Mouse (Mus musculus) layer of hippocampus, adult 18-20 months (tissue): Measurements from ENCODE around the gene Adgrg5. TPM values are rescaled to one million over a fixed set of nuclear protein-coding genes. Genes with fewer than 3 reads are reported as not detected.

Experiments used
- DNase-seq, 2 experiments: peaks; one replicate each; pipeline ENCODE4 v3.0.0; 2022; ENCODE audit warnings: low spot score in 2 of 2
- total RNA-seq, 2 experiments: library from RNA; stranded (reverse); gene quantifications; 2 replicates each; pipeline ENCODE4 v1.2.3; 2021

Gene Adgrg5
- total RNA-seq, 2 experiments from 2014 or later: 0.10 TPM; not detected in 1

DNA sequence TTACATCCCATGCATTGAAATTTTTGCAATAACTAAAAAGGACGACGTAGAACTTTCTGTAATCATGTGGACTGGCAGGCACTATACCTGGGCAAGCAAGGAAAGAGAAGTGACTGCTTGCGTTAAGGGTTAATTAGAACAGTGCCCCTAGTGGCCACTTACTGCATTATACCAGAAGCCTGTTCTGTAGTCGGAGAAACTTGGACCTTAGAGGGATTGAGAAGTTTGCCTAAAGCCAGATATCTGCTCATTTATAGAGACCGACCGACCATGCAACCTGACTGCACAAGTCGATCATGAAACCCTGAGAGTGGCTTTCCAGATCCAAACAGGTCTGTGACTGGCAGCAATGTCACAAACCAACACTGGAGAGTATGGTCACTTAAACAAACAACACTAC, 43.1 kb downstream of the Adgrg5 start:
- peak in 1 of 2 experiments; percentile 58 for DNase-seq

DNA sequence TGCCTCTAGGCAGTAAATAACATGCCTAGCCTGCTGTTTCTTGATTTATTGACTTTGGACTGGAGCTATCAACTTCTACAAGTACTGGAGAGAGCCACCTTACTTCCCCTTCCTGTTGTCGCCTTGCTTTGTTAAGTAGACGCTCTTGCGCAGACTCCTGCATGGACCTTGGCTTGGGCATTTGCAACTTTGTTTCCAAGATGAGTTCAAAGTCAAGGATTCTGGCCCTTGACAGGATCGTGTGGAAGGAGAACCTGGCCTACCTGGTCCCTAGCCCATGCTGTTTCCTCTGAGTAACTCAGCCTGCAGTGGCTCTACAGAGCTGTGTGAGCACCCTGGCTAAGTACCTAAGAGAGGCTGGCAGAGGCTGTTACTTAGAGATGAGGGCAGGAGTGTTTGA, 43.6 kb downstream of the Adgrg5 start:
- DNase-seq: no peak

DNA sequence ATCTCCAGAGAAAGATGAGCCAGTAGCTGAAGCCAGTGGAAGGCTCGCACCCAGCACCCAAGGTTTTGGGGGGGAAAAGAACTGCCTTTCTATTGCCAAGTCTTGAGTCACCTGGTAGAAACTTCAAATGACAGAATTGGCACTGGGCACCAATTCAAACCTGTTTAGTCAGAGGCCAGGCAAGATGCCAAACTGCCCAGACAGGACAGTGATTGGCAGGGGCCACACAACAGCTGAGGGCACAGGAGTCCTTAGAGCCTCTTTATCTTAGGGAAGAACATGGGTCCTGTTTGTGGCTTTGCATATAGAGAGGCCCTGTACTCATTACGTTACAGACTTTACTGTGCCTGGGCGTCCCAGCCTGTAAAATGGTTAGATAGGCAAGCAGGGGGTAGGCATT, 44.1 kb downstream of the Adgrg5 start:
- DNase-seq: no peak

DNA sequence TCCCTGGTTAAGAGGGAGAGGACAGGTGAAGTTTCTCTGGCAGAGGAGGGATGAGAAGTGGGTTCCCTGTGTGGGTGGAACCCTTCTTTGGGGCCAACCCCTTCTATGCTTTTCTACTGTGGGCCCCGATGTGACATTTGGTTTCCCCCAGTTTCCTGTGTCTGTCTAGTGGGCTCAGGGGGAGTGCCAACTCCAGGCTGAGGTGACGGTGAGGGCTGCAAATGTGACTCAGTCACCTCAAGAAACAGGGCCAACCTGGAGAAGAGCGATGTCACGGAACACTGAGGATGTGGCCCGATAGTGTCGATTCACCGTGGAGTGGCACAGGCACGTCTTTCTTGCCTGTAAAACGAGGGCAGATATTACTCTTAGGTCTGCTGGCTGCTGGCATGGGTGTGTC, 49.8 kb downstream of the Adgrg5 start:
- DNase-seq: no peak

DNA sequence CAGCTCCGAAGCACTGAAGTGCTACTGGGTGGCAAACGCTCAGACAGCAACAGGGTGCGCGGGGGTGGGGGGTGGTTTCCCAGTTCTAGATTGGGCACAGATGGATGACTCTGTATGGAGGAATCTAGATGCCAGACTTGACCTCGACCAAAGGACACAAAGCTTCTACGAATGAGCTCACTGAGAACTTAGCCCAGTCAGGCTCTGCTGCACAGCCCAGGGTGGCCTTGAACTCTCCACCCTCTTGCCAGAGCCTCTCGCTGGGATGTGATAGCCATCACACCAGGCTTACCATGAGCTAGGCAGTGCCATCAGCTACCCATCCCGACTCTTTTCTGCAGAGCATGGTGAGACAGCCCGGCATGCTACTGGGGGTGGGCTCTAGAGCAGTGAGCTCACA, 50.3 kb downstream of the Adgrg5 start:
- no peak for DNase-seq

DNA sequence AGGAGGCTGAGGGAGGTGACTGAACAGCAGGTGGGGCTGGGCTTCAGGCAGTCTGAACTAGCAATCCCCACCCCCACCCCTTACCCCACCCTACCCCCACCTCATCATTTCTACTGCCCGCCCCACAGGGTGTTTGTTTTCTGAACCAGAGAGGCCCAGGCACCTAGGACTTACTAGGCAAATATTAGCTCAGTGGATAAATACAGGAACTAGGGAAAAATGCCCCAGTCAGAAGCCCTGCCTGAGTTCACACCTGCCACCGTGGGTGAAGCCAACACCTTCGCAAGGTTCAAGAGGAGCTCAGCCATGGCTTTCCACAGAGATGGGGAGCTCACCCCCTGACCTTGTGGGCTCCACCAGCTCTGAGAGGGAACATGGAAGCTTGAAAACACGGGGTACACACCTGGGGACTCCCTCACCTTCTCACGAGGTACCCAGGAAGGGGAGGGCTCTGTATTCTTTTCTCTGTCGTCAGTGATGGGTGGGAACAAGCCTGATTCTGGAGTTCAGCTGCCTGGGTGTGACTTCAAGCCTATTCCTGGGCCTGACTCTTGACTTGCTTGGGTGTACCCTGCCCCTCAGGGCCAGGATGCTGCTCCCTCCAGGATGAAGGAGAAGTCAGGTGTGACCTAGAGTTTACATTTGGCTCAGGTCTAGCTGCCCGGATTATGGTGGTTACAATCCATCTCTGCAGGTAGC, 51.1 kb downstream of the Adgrg5 start, which contains the start of gene Adgrg1:
Gene Adgrg1 (plus strand): TSS at position 285 of the 699 bp plus-strand sequence.
- no peak for DNase-seq

DNA sequence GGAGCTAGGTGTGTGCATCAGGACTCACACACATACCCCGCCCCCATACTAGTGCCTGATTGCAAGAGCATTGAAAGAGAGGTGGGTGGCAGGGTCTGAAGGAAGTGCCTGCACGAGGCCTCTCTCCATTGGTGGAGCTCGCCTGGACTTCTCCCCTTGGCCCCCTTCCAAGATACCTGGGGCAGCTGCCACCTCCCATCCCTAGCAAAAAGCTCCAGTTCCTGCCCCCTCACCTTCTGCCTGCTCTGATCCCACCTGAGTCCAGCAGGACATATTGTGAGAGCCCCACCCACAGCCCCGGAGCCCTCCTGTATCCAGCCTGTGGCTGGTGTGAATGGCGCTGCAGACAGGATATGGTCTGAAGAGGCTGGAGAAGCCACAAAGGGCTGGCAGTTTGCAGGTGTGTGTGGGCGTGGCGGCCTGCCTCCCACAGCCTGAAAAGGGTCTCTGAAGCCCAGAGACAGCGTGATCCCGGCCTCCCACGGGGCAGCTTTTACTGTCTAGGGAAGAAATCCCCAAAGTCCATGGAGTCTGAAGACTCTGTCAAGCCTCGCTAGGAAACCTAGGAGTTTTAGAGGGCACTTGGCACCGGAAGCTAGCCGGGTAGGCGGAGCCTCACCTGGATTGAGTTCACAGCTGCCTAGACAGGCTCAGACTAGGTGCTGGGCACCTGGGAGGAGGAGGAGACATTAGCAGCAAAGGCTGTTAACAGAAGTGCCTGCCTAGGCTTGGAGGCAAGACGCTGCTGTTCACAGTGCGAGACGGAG, 53.3 kb downstream of the Adgrg5 start:
- DNase-seq: no peak

DNA sequence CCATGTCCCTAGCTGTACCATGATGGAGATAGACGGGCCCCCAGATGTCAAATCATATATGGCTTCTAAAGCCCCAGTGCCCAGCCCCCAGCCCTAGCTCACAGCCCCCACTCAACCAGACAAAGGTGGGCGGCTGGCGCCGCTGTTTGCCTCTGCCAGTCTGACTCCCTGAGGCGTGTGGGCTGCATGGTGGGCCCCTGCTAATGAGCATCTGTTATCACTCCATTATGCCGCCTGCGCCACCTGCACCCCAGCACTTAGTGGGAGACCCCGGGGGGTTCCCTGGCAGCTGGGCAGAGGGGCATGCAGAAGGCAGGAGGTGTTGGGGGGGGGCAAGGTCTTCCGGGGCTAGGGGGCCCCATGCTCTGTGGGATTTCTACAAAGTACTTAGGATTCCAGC, 54.6 kb downstream of the Adgrg5 start:
- peak in 1 of 2 experiments; percentile 62 for DNase-seq

DNA sequence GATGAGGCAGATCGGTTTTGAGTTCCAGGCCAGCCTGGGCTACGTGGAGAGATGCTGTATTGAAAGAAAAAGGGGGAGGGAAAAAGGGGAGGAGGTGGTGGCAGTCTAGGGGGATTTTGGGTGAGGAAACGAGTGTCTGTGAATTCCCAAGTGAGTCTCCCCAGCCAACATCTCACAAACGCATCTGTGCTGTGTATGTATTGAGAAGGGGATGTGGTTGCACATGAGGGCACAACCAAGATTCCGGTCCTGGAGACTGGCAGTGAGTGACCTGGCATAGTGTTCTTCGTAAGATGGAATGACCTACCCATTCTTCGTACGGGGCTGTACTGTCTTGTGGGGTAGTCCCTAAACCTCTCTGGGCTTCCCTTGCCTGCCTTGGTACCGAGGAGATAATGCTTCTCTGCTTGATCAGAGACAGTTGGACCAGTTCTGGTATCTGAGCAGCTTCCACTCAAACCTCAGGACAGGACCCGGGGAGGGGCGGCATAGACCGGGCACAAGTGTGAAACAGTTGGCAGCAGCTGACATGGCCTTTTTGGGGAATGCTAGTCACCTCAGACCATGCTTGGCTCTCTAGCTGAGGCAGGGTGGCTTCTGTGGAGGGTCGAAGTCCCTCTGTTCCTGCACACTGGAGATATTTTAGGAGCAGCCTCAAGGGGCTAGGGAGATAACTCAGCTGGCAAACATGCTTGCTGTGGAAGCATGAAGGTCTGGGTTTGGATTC, 55.3 kb downstream of the Adgrg5 start:
- DNase-seq: no peak

DNA sequence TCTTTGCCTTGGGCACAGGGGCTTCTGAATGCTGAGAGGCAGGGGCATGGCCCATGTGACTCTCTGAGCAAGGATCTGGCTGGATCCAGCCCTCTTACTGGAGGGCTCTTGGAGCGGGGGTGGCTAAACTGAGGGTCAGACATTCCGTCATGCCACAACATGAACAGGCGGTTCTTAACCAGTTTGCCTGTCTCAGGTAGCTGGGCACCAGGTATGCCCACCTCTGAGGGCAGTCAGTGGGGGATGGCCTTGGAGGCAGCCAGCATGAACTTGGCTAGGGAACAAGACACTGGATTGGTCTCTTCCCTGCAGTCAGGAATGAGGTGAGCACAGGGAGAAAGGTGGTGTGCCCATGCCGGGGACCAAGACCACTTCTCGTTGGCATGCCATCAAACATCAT, 56.7 kb downstream of the Adgrg5 start:
- DNase-seq: no peak

DNA sequence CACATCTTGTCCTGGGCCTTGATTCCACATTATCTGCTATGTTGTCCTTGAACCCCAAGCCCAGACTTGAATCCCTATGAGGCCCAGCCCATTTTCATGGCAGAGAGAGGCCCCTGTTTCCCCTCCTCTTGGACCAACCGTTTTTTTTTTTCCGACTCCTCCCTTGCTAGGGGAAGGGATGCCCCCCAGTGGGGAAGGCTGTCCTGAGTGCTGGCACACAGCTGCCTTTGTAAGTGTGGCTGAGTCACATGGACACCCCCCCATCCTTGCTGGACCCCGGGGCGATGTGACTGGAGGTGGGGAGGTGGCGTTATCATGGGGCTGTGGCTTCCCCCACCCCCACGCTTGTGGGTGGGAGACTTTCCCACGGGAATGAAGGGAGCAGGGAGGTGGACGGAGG, 57.5 kb downstream of the Adgrg5 start:
- DNase-seq: no peak

DNA sequence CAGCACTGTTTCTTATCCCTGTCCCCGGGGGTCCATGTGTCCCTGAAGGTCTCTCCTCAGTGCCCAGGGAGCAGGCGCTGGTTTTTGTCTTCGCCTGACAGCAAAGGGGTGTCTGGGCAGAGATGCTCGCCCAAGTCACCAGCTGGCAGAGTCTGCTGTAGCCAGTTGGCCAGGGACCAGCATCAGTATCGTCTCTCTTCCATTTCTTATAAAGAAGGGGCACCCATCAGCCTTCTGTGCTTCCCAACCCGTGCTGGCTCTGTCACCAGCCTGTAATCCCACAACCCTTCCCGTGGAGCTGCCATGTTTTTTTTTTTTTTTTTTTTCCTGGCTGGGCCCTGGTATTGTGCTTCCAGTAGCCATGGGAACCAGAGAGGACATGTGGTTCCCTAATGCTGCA, 58.4 kb downstream of the Adgrg5 start:
- DNase-seq: no peak

DNA sequence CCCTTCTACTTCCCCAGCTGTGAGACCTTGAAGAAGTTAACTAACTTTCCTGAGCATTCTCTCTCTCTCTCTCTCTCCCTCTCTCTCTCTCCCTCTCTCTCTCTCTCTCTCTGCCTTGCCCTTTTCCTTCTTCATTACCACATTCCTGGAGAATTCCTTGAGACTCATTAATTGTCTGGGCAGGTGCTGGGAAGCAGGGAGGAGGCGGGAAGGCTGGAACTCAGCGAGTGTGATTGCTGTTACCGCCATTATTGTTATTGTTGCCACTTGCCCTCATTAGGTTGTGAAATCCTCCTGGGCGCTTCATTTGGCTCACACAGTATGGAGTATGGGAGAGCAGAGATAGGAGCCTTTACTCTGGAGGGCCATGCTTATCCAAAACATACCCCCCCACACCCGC, 59.7 kb downstream of the Adgrg5 start:
- DNase-seq: no peak

DNA sequence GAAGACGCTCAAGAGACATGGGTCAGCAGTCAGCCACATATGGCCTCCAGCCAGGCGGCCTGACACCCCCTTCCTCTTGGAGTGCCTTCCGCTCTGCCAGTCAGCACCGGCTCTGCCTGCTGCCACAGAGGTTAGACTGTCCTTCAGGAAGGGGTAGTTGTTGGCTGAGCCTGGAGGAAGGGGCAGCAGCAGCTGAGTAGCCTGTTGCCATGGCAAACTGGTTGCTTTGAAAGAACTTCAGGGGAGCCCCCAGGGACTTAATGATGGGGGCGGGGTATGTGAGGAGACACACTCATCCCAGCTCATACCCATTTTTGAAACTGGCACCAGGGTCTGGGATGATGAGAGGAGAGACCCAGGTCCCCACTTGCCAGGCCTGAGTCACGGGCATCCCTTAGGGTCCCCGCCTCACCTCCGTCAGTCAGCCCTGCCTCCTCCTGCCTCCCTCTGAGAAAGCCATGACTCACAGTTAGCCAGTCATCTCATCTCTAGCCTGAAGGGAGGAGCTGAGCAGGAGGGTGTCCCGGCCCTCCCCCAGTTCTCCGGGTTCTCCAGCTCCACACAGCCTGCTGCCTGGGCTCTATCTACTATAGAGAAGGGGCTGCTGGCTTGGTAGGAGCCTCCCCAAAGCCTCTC, 60.5 kb downstream of the Adgrg5 start:
- DNase-seq: peak in 1 of 2 experiments; percentile 53

DNA sequence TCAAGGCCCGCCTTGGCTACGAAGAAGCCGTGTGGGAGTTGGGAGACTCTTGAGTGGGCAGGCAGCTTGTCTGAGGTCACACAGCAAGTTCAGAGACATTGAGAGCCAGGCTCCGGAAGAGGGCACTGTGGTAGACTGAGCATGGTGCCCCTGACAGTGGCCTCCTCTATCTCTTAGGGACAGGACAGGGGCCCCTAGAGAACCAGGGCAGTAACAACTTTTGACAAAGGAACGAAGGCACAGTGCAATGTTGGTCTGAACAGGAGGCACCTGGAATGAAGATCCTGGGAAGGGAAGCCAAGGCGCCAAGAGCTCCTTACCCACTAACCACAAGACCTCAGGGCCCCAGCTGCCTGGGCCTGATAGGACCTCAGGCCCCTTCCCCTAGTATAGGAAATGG, 61.5 kb downstream of the Adgrg5 start:
- DNase-seq: no peak

DNA sequence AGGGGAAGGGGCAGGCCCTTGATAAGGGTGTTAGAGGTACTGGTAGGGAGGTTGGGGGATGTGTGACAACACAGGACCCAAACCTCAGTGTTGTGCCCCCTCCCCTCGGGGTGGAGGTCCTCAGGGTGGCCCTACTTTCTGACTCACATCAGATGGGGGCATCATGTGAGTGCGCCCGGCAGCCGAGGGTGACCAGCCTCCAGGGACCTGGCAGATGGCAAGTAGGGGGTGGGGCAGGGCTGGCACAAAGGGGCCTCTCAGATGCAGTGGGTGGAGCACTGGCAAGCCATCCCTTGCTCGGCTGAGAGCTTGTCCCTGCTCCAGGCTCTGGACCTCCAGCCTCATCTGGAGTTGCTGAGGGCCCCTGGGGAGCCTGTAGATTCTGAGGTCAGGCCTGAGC, 63.2 kb downstream of the Adgrg5 start:
- peak in 1 of 2 experiments; percentile 61 for DNase-seq

DNA sequence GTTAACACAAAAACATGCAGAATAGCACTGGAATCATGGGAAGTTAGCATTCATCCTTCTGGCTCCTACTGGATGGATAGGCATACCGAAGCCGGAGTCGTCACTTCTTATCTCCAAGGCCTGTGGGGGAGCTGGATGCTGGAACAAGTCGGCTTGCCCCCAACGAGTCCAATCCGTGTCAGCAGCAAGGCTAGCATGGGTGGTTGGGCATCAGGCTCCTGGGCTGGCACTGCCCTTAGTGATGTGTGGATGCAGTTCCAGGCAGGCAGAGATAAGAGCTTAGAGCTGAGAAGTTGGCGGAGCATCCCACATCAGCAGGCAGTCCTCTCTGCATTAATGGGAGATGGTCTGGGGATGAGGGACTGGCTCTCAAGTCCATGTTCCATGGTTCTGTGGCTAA, 64.1 kb downstream of the Adgrg5 start:
- DNase-seq: no peak

DNA sequence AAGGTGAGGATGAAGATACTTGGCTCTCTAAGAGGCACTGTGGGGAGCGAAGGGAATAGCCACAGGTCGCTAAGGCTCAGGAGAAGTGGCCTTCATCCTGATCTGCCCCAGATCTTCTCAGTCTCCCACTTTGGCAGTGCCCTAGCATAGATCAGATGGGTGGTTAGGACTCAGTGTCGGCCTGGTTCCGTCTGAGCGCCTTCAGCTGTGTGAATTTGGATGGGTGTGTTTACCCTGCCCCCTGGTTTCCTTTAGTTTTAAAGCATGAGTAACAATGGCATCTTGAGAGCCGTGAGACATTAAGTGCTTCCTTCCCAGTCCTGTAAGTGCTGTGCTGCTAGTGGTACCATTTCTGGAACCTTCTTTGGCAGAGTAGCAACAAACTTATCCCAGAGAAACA, 65.1 kb downstream of the Adgrg5 start:
- no peak for DNase-seq

DNA sequence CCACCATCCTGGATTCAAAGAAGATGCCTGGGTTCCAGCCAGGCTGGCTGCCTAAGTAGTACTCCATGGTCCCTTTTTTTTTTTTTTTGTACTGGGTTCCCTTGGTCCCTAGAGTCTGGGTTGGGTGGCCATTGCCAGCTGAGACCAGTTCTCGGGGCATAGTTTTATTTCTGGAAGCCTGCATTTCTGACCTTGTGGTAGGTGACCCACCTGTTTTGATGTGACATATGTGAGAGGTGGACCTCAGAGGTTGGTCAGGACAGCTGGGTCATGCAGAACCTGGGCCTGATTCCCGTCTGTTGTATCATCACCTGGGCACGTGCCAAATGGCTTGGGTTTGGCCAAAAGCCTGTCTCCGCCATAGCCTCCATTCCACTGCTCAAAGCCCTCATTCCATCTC, 66.2 kb downstream of the Adgrg5 start:
- DNase-seq: no peak

DNA sequence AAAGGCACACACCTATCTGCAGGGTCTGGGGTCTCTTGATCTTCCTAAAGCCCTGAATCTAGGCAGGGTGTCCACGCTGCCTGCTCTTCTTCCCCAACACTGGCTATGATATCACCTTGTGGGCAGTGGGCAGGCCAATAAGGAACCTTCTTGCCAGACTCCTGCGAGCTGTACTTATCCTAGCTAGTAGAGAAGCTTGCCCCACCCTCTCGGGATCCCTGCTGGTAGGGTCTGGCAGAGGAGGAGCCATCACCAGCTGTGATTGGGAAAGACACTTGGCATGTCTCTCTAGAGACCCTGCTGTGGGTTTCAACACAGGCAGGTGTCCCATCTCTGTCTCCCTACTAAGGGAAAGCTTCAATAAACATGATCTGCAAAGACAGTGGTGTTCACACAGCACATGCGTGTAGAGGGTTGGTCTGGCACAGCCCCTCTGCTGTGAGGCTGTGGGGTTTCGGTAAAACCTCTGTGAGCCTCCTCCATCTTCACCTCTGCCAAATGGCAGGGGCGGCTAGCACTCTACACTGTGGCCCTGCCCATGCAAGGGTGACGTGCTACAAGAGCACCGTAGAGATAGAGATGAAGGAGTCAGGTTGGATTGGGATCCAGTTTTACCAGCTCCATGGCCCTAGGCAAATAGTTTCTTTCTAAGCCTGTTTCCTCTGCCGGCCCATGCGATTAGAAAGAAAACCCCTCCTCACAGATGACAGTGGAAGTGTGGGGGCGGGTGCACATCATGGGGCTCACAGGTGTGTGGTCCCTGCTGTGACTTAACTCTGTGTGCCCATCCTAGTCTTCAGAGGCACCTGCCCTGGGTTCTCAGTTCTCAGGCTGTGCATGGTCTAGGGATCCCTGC, 67.3 kb downstream of the Adgrg5 start:
- no peak for DNase-seq
